ENCODE assay signal across 19 mouse cellular contexts in the genomic region with DNA sequence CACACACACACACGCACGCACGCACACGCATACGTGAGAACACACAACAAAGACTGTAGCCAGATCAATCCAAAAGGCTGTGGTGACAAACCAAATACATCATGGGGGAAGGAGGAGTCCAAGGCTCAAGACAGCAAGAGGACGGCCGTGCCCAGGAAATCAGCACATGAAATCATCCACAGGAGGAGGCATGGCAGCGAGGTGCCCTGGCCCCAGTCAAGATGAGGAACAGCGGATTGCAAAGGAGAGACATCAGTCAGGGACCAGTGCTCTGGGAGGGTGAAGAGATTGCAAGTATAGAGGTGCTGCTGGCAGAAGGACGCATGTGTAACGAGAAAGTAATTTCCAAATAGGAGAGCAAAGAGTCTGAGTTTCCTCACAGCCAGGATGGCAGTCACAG.
"Had no signal": no experiment of that assay in that cellular context is flagged by ENCODE, and none has a peak within 500 bp of the region (broad histone marks: within the 10 kb centered on the region; RNA-seq: fewer than 3 reads in every experiment).

No protein-coding gene starts in this region.

- DNase-seq: kidney, adult 9 months; kidney, postnatal 10 days; kidney, postnatal 4 days; liver; liver, embryonic 13.5 days; liver, postnatal 0 days; lung, postnatal 14 days; right cerebral cortex, adult 18-20 months; right cerebral cortex, postnatal 25 days; thymus, adult 2 months; thymus, postnatal 36 days had no signal

- H3K9me3 ChIP-seq: limb, embryonic 12.5 days; liver, embryonic 13.5 days; lung, embryonic 15.5 days; midbrain, embryonic 12.5 days; neural tube, embryonic 15.5 days had no signal

- H3K4me1 ChIP-seq: lung, embryonic 15.5 days had no signal

- H3K27ac ChIP-seq: layer of hippocampus, adult 2 months; limb, embryonic 12.5 days; liver, embryonic 13.5 days; lung, embryonic 15.5 days; macrophage; midbrain, embryonic 12.5 days; neural tube, embryonic 15.5 days; stomach, postnatal 0 days had no signal

- H3K36me3 ChIP-seq: liver, embryonic 13.5 days; lung, embryonic 15.5 days; neural tube, embryonic 15.5 days had no signal

- ATAC-seq: liver, postnatal 0 days; midbrain, embryonic 16.5 days had no signal

- H3K9ac ChIP-seq: limb, embryonic 12.5 days; liver, embryonic 13.5 days; liver, postnatal 0 days; lung, embryonic 15.5 days; midbrain, embryonic 12.5 days; neural tube, embryonic 15.5 days had no signal

- H3K4me3 ChIP-seq: layer of hippocampus, adult 2 months; limb, embryonic 12.5 days; liver, embryonic 13.5 days; lung, embryonic 15.5 days; midbrain, embryonic 12.5 days; neural tube, embryonic 15.5 days had no signal

- H3K4me2 ChIP-seq: limb, embryonic 12.5 days; liver, embryonic 13.5 days; lung, embryonic 15.5 days; midbrain, embryonic 12.5 days; neural tube, embryonic 15.5 days had no signal

- H3K27me3 ChIP-seq: limb, embryonic 12.5 days; liver, embryonic 13.5 days; lung, embryonic 15.5 days; midbrain, embryonic 12.5 days; neural tube, embryonic 15.5 days had no signal
